Mouse (Mus musculus) liver, adult 2 months (tissue): ENCODE results near the gene Igf2bp3.
"Not testable (repeated sequence)": the region's sequence is repeated elsewhere in the genome, so short reads cannot be mapped to it uniquely, and the experiment has no call there.

Experiments used
- CTCF ChIP-seq: fragments of 200-500 bp; IDR thresholded peaks from 2 replicates; pipeline ENCODE4 v1.5.1; 2011; ENCODE audit warnings: low read depth, low read length, control low read depth
- POLR2A ChIP-seq: fragments of 200-500 bp; IDR thresholded peaks from 2 replicates; pipeline ENCODE4 v1.6.1; 2011; ENCODE audit warnings: low read length, control low read depth; ENCODE audit not compliant: insufficient read depth; ENCODE audit errors: extremely low read depth

GRCm38 (mm10) chr6:49264446-49264845 lies 49.7 kb upstream of the Igf2bp3 start:
- not testable (repeated sequence) for TF ChIP-seq CTCF, POLR2A
